Mouse (Mus musculus) kidney, postnatal 0 days (tissue): Measurements from ENCODE around the gene Bms1. TPM values are rescaled to one million over a fixed set of nuclear protein-coding genes. Genes with fewer than 3 reads are reported as not detected.

ENCODE experiments used
- ATAC-seq: fragments of 200-750 bp; cut with Nextera tagmentation; replicated peaks from 2 replicates; pipeline ENCODE4 v1.8.0; 2017; ENCODE audit warnings: low read depth, moderate number of reproducible peaks, moderate TSS enrichment, moderate library complexity; ENCODE audit not compliant: low FRiP score
- DNase-seq: peaks from one replicate; pipeline ENCODE4 v3.0.0-alpha.2; 2016; ENCODE audit warnings: low spot score
- H3K27ac ChIP-seq: fragments of 300-500 bp; sonication (generic); 2 replicates; pipeline ENCODE4 v1.5.1; 2014; ENCODE audit warnings: mild to moderate bottlenecking
- H3K27me3 ChIP-seq: fragments of 300-500 bp; sonication (generic); 2 replicates; pipeline ENCODE4 v1.6.1; 2014; ENCODE audit warnings: low read length, mixed read lengths; ENCODE audit not compliant: insufficient read depth
- H3K36me3 ChIP-seq: fragments of 300-500 bp; sonication (generic); 2 replicates; pipeline ENCODE4 v1.6.1; 2014; ENCODE audit warnings: low read length, mixed read lengths; ENCODE audit not compliant: insufficient read depth
- H3K4me1 ChIP-seq: fragments of 300-500 bp; sonication (generic); replicated peaks from 2 replicates; pipeline ENCODE4 v1.6.1; 2014; ENCODE audit warnings: antibody characterized with exemption, low read length, mixed read lengths; ENCODE audit not compliant: insufficient read depth
- H3K4me2 ChIP-seq: fragments of 300-500 bp; sonication (generic); 2 replicates; pipeline ENCODE4 v1.6.1; 2014; ENCODE audit warnings: mild to moderate bottlenecking, low read length, moderate library complexity, mixed read lengths
- H3K4me3 ChIP-seq: fragments of 300-500 bp; sonication (generic); replicated peaks from 2 replicates; pipeline ENCODE4 v1.5.1; 2014; ENCODE audit warnings: low read depth, low read length
- H3K9ac ChIP-seq: fragments of 300-500 bp; sonication (generic); 2 replicates; pipeline ENCODE4 v1.6.1; 2014; ENCODE audit warnings: low read depth, low read length
- H3K9me3 ChIP-seq: fragments of 300-500 bp; sonication (generic); replicated peaks from 2 replicates; pipeline ENCODE4 v1.6.1; 2016; ENCODE audit warnings: low read length, inconsistent platforms, mixed read lengths
- CTCF ChIP-seq: IDR thresholded peaks from 2 replicates; pipeline ENCODE4 v1.5.1; 2016; ENCODE audit warnings: antibody characterized with exemption, low read depth, mild to moderate bottlenecking, moderate library complexity
- WGBS: fragments of 180-500 bp; shearing (Covaris S2); extraction: QIAGEN DNeasy Blood & Tissue Kit; methylation state at CpG from one replicate; pipeline ENCODE4 v1.1.7; 2014; 5-methylcytosine and 5-hydroxymethylcytosine counted together
- polyA plus RNA-seq: library from polyadenylated mRNA; unstranded; fragments of >200 nt; fragmentation: Nextera tagmentation; extraction: Ambion mirVana; gene quantifications from 2 replicates; pipeline ENCODE4 v1.2.1, GENCODE M21; 2015

Bms1 gene
- polyA plus RNA-seq, 1 experiment from 2014 or later, result 20.5 TPM

- Histone ChIP-seq H3K27ac (no peak overlapping the region), H3K9me3 (no peaks in the 10 kb centered on the region), H3K4me1 (no peaks in the 10 kb centered on the region), H3K36me3 (peaks cover 19% of the 10 kb centered on the region), H3K9ac (no peak overlapping the region), H3K27me3 (no peaks in the 10 kb centered on the region), H3K4me3 (no peak overlapping the region), H3K4me2 (no peak overlapping the region)
- ATAC-seq, result no peak
- no peak for DNase-seq
- TF ChIP-seq CTCF, result no peak
- 88% methylated on average over 1 of the region's 1 CpGs for WGBS
Observed at GRCm38 (mm10) chr6:118426666-118427065, 7.4 kb upstream of the Bms1 start.

- no peak overlapping the region for H3K9ac ChIP-seq
- no peaks in the 10 kb centered on the region for H3K4me1 ChIP-seq
- TF ChIP-seq CTCF, result no peak
- 100% methylated on average over 1 of the region's 1 CpGs for WGBS
- ATAC-seq (no peak), DNase-seq (no peak)
- no peak overlapping the region for H3K4me2 ChIP-seq
- H3K36me3 ChIP-seq, result peaks cover 54% of the 10 kb centered on the region
- no peaks in the 10 kb centered on the region for H3K9me3 ChIP-seq
- no peak overlapping the region for H3K4me3 ChIP-seq
- H3K27me3 ChIP-seq, result no peaks in the 10 kb centered on the region
- no peak overlapping the region for H3K27ac ChIP-seq
Observed at GRCm38 (mm10) chr6:118410428-118410827, 8.8 kb downstream of the Bms1 start.

GRCm38 (mm10) chr6:118408510-118408909 is 10.8 kb downstream of the Bms1 start:
- TF ChIP-seq CTCF, result no peak
- Histone ChIP-seq H3K9ac (no peak overlapping the region), H3K36me3 (peaks cover 65% of the 10 kb centered on the region), H3K27ac (no peak overlapping the region), H3K4me2 (no peak overlapping the region), H3K9me3 (no peaks in the 10 kb centered on the region), H3K27me3 (no peaks in the 10 kb centered on the region), H3K4me3 (no peak overlapping the region), H3K4me1 (no peaks in the 10 kb centered on the region)
- ATAC-seq, result no peak
- 93% methylated on average over 5 of the region's 5 CpGs for WGBS
- no peak for DNase-seq

GRCm38 (mm10) chr6:118406421-118406820 is 12.9 kb downstream of the Bms1 start:
- Histone ChIP-seq H3K4me3 (no peak overlapping the region), H3K27me3 (no peaks in the 10 kb centered on the region), H3K4me2 (no peak overlapping the region), H3K9me3 (no peaks in the 10 kb centered on the region), H3K9ac (no peak overlapping the region), H3K4me1 (no peaks in the 10 kb centered on the region), H3K36me3 (peaks cover 55% of the 10 kb centered on the region), H3K27ac (no peak overlapping the region)
- DNase-seq (no peak), ATAC-seq (no peak)
- no peak for TF ChIP-seq CTCF
- WGBS, result 80% methylated on average over 4 of the region's 4 CpGs

GRCm38 (mm10) chr6:118390746-118391145 is 28.5 kb downstream of the Bms1 start:
- DNase-seq (no peak), ATAC-seq (no peak)
- H3K4me1 ChIP-seq, result no peaks in the 10 kb centered on the region
- H3K4me3 ChIP-seq, result no peak overlapping the region
- H3K9ac ChIP-seq, result no peak overlapping the region
- no peaks in the 10 kb centered on the region for H3K27me3 ChIP-seq
- no peaks in the 10 kb centered on the region for H3K9me3 ChIP-seq
- H3K4me2 ChIP-seq, result no peak overlapping the region
- peaks cover 45% of the 10 kb centered on the region for H3K36me3 ChIP-seq
- no peak for TF ChIP-seq CTCF
- no peak overlapping the region for H3K27ac ChIP-seq

GRCm38 (mm10) chr6:118385962-118386361 is 33.3 kb downstream of the Bms1 start:
- 91% methylated on average over 3 of the region's 3 CpGs for WGBS

GRCm38 (mm10) chr6:118381234-118381633 is 38.0 kb downstream of the Bms1 start:
- ATAC-seq (no peak), DNase-seq (no peak)
- Histone ChIP-seq H3K4me3 (no peak overlapping the region), H3K4me2 (no peak overlapping the region), H3K4me1 (no peaks in the 10 kb centered on the region), H3K27me3 (no peaks in the 10 kb centered on the region), H3K9ac (no peak overlapping the region), H3K9me3 (no peaks in the 10 kb centered on the region), H3K27ac (no peak overlapping the region), H3K36me3 (peaks cover 12% of the 10 kb centered on the region; the same call in 1 of the 2 replicates)
- WGBS, result 88% methylated on average over 4 of the region's 4 CpGs
- TF ChIP-seq CTCF, result no peak

More at GRCm38 (mm10) chr6:118385962-118386361, 33.3 kb downstream of the Bms1 start:
- H3K4me2 ChIP-seq, result no peak overlapping the region
- peak; percentile 21; the same call in 1 of the 2 replicates for TF ChIP-seq CTCF
- no peak overlapping the region for H3K27ac ChIP-seq
- H3K36me3 ChIP-seq, result peaks cover 25% of the 10 kb centered on the region
- DNase-seq (no peak), ATAC-seq (no peak)
- H3K27me3 ChIP-seq, result no peaks in the 10 kb centered on the region
- H3K4me1 ChIP-seq, result no peaks in the 10 kb centered on the region
- H3K9me3 ChIP-seq, result no peaks in the 10 kb centered on the region
- no peak overlapping the region for H3K9ac ChIP-seq
- no peak overlapping the region for H3K4me3 ChIP-seq
